Mouse (Mus musculus) heart, adult 2 months (tissue): ENCODE results near the gene Gm10197. TPM values are rescaled to one million over a fixed set of nuclear protein-coding genes. Genes with fewer than 3 reads are reported as not detected.

Experiments used
- DNase-seq, 2 experiments: peaks; one replicate each; pipeline ENCODE4 v3.0.0; 2021
- H3K27ac ChIP-seq: fragments of 200-600 bp; 2 replicates; pipeline ENCODE4 v1.8.1; 2022
- H3K27me3 ChIP-seq: fragments of 200-500 bp; 2 replicates; pipeline ENCODE4 v1.6.1; 2012; ENCODE audit warnings: mild to moderate bottlenecking, low read length, inconsistent platforms, mixed read lengths; ENCODE audit not compliant: control insufficient read depth, insufficient read depth
- H3K36me3 ChIP-seq: fragments of 200-500 bp; 2 replicates; pipeline ENCODE4 v1.6.1; 2012; ENCODE audit warnings: low read length, inconsistent platforms; ENCODE audit not compliant: control insufficient read depth, insufficient read depth
- H3K4me1 ChIP-seq: fragments of 200-500 bp; 2 replicates; pipeline ENCODE4 v1.6.1; 2011; ENCODE audit warnings: low read length; ENCODE audit not compliant: control insufficient read depth, insufficient read depth
- H3K4me3 ChIP-seq: fragments of 200-600 bp; 2 replicates; pipeline ENCODE4 v1.8.1; 2022
- H3K79me2 ChIP-seq: fragments of 200-500 bp; replicated peaks from 2 replicates; pipeline ENCODE4 v1.6.1; 2012; ENCODE audit warnings: mild to moderate bottlenecking, inconsistent platforms, low read length, moderate library complexity, mixed read lengths; ENCODE audit not compliant: control insufficient read depth, insufficient read depth
- H3K9ac ChIP-seq: fragments of 200-500 bp; 2 replicates; pipeline ENCODE4 v1.6.1; 2012; ENCODE audit warnings: low read depth, mild to moderate bottlenecking, control low read depth, inconsistent platforms, low read length, mixed read lengths
- CTCF ChIP-seq: fragments of 200-600 bp; IDR thresholded peaks from 2 replicates; pipeline ENCODE4 v1.8.1; 2022; ENCODE audit warnings: antibody characterized with exemption, mild to moderate bottlenecking, moderate library complexity
- EP300 ChIP-seq: fragments of 200-500 bp; IDR thresholded peaks from 2 replicates; pipeline ENCODE4 v1.6.1; 2011; ENCODE audit warnings: low read depth, low read length, control low read depth; ENCODE audit not compliant: insufficient read depth
- POLR2A ChIP-seq: fragments of 200-500 bp; IDR thresholded peaks from 2 replicates; pipeline ENCODE4 v1.6.1; 2011; ENCODE audit warnings: mild to moderate bottlenecking, low read depth, low read length, control low read depth; ENCODE audit not compliant: insufficient read depth
- WGBS: fragments of 180-500 bp; shearing (Covaris S2); methylation state at CpG from one replicate; pipeline ENCODE4 v1.1.7; 2018; 5-methylcytosine and 5-hydroxymethylcytosine counted together
- intact Hi-C: fragments of 180-260 bp; cut with DNase I; formaldehyde crosslinking; loops from one replicate; pipeline ENCODE4 v1.15.1; 2025
- polyA plus RNA-seq: library from polyadenylated mRNA; depleted of rRNA; stranded (reverse); fragments of >200 nt; gene quantifications from 2 replicates; pipeline ENCODE4 v1.2.3, GENCODE M21; 2012
- total RNA-seq, 2 experiments: library from RNA; stranded (reverse); gene quantifications; 2 replicates each; pipeline ENCODE4 v1.2.3; 2021

Gene Gm10197
- total and polyA plus RNA-seq, 3 experiments = not detected

GRCm38 (mm10) chr19:53335241-53335640 lies 36.3 kb downstream of the Gm10197 start:
- H3K9ac ChIP-seq = no peak overlapping the region
- H3K27me3 ChIP-seq = no peaks in the 10 kb centered on the region
- intact Hi-C loops = no loop called here
- H3K4me1 ChIP-seq = no peaks in the 10 kb centered on the region
- 73% methylated on average over 9 of the region's 9 CpGs for WGBS
- TF ChIP-seq CTCF (no peak), EP300 (no peak), POLR2A (no peak)
- H3K79me2 ChIP-seq = peaks cover 3% of the 10 kb centered on the region; the same call in 1 of the 2 replicates
- H3K36me3 ChIP-seq = no peaks in the 10 kb centered on the region
- no peak overlapping the region for H3K27ac ChIP-seq
- DNase-seq = no peak
- no peak overlapping the region for H3K4me3 ChIP-seq

DNA sequence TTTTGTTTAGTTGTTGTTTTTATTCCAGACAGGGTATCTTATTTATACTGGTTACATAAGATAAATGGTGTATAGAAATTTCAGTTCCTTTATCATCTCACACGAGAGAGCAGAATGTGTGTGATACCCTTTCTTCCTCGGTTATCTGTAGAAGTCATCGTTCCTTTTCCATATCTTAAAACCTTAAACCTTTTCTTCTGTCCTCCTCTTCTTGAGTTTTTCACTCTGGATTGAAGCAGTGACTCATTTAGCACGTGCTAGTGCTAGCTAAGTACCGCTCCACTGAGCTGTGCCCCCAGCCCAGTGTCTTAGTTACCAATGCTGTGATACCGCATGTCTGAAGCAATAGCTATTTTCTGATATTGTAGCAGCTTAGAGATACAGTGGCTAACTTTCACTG lies 37.8 kb downstream of the Gm10197 start:
- H3K27ac ChIP-seq = no peak overlapping the region
- peaks cover 2% of the 10 kb centered on the region for H3K4me1 ChIP-seq
- H3K4me3 ChIP-seq = no peak overlapping the region
- H3K36me3 ChIP-seq = no peaks in the 10 kb centered on the region
- no peaks in the 10 kb centered on the region for H3K27me3 ChIP-seq
- intact Hi-C loops = no loop called here
- no peak for DNase-seq
- WGBS = 79% methylated on average over 6 of the region's 6 CpGs
- H3K9ac ChIP-seq = no peak overlapping the region
- TF ChIP-seq EP300 (no peak), CTCF (no peak), POLR2A (no peak)
- H3K79me2 ChIP-seq = peaks cover 4% of the 10 kb centered on the region; the same call in 1 of the 2 replicates

DNA sequence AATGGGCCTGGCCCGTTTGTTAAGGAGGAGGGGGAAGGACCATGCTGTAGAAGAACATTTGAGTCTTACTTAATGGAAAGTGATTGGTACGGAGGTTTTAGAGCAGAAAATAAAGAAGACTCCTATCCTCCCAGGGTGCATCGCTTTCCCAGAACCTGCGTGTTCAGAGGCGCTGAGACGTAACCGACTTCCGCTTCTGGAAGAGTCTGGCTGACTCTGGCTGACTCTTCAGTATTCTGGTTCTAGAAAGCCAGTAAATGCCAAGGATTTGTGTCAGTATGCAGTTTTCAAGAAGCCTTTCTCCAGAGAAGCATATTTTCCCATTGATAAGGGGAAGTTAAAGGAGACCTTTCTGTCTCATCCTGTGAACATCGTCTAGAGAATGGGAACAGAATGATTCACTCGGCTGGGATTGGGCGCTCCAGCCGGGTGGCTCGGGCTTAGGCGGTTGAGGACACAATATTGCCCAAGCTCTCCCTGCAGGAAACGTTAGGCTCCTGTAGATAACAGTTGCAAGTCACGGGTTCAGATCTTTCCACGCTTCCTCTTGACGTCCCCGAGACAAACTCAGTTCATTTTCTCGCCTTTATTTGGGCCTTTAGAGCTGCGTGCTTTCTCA lies 39.6 kb downstream of the Gm10197 start:
- Histone ChIP-seq H3K79me2 (0 out of 2 replicates have a peak, but pooled peaks cover 1% of the 10 kb centered on the region), H3K27ac (no peak overlapping the region), H3K4me3 (no peak overlapping the region), H3K27me3 (no peaks in the 10 kb centered on the region), H3K36me3 (no peaks in the 10 kb centered on the region), H3K4me1 (peaks cover 2% of the 10 kb centered on the region), H3K9ac (no peak overlapping the region)
- intact Hi-C loops = loop anchor here (2.0 kb wide), 1 partner anchor 37 kb away; no protein-coding TSS in a partner anchor
- no peak for TF ChIP-seq POLR2A
- no peak for TF ChIP-seq EP300
- TF ChIP-seq CTCF = no peak
- DNase-seq = no peak
- 74% methylated on average over 21 of the region's 21 CpGs for WGBS

DNA sequence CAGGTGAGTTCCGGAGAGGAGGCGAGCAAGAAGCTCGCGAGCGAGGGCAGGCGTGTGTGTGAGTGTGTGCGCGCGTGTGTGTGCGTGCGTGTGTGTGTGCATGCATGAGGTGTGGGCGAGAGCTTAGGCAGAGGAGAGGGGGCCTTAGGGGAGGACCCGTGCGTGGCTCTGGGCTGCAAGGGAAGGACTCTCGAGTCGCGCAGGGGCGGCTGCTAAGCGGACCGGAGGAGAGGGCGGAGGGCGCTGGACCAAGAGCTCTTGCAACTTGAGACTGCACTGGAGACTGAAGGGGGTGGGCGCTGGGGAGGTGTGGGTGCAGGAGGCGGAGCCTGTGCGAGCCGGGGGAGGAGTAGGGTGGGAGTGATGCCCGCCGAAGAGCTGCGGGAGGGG lies 41.6 kb downstream of the Gm10197 start:
- H3K9ac ChIP-seq = peak overlapping the region; percentile 90
- H3K27ac ChIP-seq = peak overlapping the region; percentile 80
- peak overlapping the region; percentile 97 for H3K4me3 ChIP-seq
- peak; percentile 81 to 82 for DNase-seq
- TF ChIP-seq EP300 (no peak), POLR2A (peak; percentile 32; the same call in 1 of the 2 replicates), CTCF (no peak)
- peaks cover 4% of the 10 kb centered on the region for H3K4me1 ChIP-seq
- no peaks in the 10 kb centered on the region for H3K36me3 ChIP-seq
- 0 out of 2 replicates have a peak, but pooled peaks cover 1% of the 10 kb centered on the region for H3K79me2 ChIP-seq
- no peaks in the 10 kb centered on the region for H3K27me3 ChIP-seq
- under 1% methylated on average over 29 of the region's 29 CpGs for WGBS
- intact Hi-C loops = loop anchor here (1.0 to 5.0 kb wide), 5 partner anchors 17 to 188 kb away; partner anchors contain the start of genes Add3 and Mxi1

- H3K36me3 ChIP-seq = no peaks in the 10 kb centered on the region
- intact Hi-C loops = loop anchor here (1.0 to 5.0 kb wide), 3 partner anchors 16 to 187 kb away; partner anchors contain the start of gene Add3
- under 1% methylated on average over 102 of the region's 106 CpGs for WGBS
- peak overlapping the region; percentile 97 for H3K4me3 ChIP-seq
- peak; percentile 93 for DNase-seq
- peaks cover 4% of the 10 kb centered on the region for H3K4me1 ChIP-seq
- TF ChIP-seq CTCF (peak; percentile 81), POLR2A (0 out of 2 replicates have a peak, but pooled peaks have one; percentile 9), EP300 (no peak)
- H3K27me3 ChIP-seq = no peaks in the 10 kb centered on the region
- H3K27ac ChIP-seq = peak overlapping the region; percentile 80
- peak overlapping the region; percentile 90 for H3K9ac ChIP-seq
- 0 out of 2 replicates have a peak, but pooled peaks cover 1% of the 10 kb centered on the region for H3K79me2 ChIP-seq
Measured at GRCm38 (mm10) chr19:53329221-53329991, 42.2 kb downstream of the Gm10197 start.

- no peak overlapping the region for H3K27ac ChIP-seq
- no peak overlapping the region for H3K9ac ChIP-seq
- H3K36me3 ChIP-seq = no peaks in the 10 kb centered on the region
- 55% methylated on average over 9 of the region's 9 CpGs for WGBS
- H3K4me1 ChIP-seq = peaks cover 4% of the 10 kb centered on the region
- TF ChIP-seq CTCF (0 out of 2 replicates have a peak, but pooled peaks have one; percentile 7), POLR2A (no peak)
- no peak for DNase-seq
- H3K27me3 ChIP-seq = no peaks in the 10 kb centered on the region
- H3K79me2 ChIP-seq = peaks cover 1% of the 10 kb centered on the region; the same call in 1 of the 2 replicates
- intact Hi-C loops = loop anchor here (5.0 kb wide), 1 partner anchor 186 kb away; the partner anchor contains the start of gene Add3
- H3K4me3 ChIP-seq = no peak overlapping the region
Measured at GRCm38 (mm10) chr19:53328116-53328515, 43.5 kb downstream of the Gm10197 start.
